Mouse (Mus musculus) hindbrain, embryonic 12.5 days (tissue): ENCODE measurements around the gene Tyrobp. TPM values are rescaled to one million over a fixed set of nuclear protein-coding genes. Genes with fewer than 3 reads are reported as not detected.

Experiments used
- ATAC-seq: fragments of 200-750 bp; cut with Nextera tagmentation; 2 replicates; pipeline ENCODE4 v1.8.0; 2017; ENCODE audit warnings: moderate TSS enrichment; ENCODE audit not compliant: low FRiP score
- H3K27ac ChIP-seq: fragments of 300-500 bp; sonication (generic); 2 replicates; pipeline ENCODE4 v1.5.1; 2016; ENCODE audit warnings: mild to moderate bottlenecking
- H3K27me3 ChIP-seq: fragments of 300-500 bp; sonication (generic); 2 replicates; pipeline ENCODE4 v1.6.1; 2016; ENCODE audit warnings: mild to moderate bottlenecking
- H3K36me3 ChIP-seq: fragments of 300-500 bp; sonication (generic); 2 replicates; pipeline ENCODE4 v1.6.1; 2016; ENCODE audit warnings: mild to moderate bottlenecking
- H3K4me1 ChIP-seq: fragments of 300-500 bp; sonication (generic); 2 replicates; pipeline ENCODE4 v1.6.1; 2016
- H3K4me2 ChIP-seq: fragments of 300-500 bp; sonication (generic); replicated peaks from 2 replicates; pipeline ENCODE4 v1.6.1; 2016; ENCODE audit warnings: mild to moderate bottlenecking
- H3K4me3 ChIP-seq: fragments of 300-500 bp; sonication (generic); 2 replicates; pipeline ENCODE4 v1.5.1; 2016; ENCODE audit warnings: mild to moderate bottlenecking
- H3K9ac ChIP-seq: fragments of 300-500 bp; sonication (generic); 2 replicates; pipeline ENCODE4 v1.6.1; 2016; ENCODE audit warnings: mild to moderate bottlenecking, moderate library complexity
- H3K9me3 ChIP-seq: fragments of 300-500 bp; sonication (generic); replicated peaks from 2 replicates; pipeline ENCODE4 v1.6.1; 2016; ENCODE audit warnings: mild to moderate bottlenecking
- WGBS: fragments of 180-500 bp; shearing (Covaris S2); methylation state at CpG from one replicate; pipeline ENCODE4 v1.1.7; 2016; 5-methylcytosine and 5-hydroxymethylcytosine counted together
- polyA plus RNA-seq: library from polyadenylated mRNA; unstranded; fragments of >200 nt; fragmentation: Nextera tagmentation; extraction: Ambion mirVana; gene quantifications from 2 replicates; pipeline ENCODE4 v1.2.1, GENCODE M21; 2016

The Tyrobp gene
- polyA plus RNA-seq, 1 experiment from 2014 or later: 17.7 TPM

DNA sequence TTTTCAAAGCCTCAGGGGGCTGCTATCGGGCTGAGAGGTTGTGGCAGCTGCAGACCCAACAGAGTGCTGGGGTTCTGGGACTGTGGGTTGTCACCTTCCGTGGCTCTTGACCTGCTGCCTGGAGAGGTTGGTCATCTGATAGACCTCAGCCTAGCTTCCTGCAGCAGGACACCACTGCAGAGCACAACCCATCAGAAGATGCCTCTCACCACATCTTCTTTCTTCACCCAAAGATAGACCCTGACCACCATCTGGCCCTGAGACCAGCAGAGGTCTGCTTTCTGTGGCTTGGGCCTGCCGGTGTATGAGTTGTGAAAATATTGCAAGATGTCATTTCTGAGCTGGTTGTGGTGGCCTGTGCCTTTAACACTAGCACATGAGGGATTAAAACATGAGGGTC lies 2.5 kb upstream of the Tyrobp start:
- Histone ChIP-seq H3K9me3 (no peaks in the 10 kb centered on the region), H3K36me3 (no peaks in the 10 kb centered on the region), H3K27ac (no peak overlapping the region), H3K4me2 (no peak overlapping the region), H3K4me3 (no peak overlapping the region), H3K9ac (no peak overlapping the region), H3K27me3 (peaks cover 6% of the 10 kb centered on the region; the same call in 1 of the 2 replicates), H3K4me1 (no peaks in the 10 kb centered on the region)
- 70% methylated on average over 3 of the region's 3 CpGs for WGBS
- no peak for ATAC-seq

DNA sequence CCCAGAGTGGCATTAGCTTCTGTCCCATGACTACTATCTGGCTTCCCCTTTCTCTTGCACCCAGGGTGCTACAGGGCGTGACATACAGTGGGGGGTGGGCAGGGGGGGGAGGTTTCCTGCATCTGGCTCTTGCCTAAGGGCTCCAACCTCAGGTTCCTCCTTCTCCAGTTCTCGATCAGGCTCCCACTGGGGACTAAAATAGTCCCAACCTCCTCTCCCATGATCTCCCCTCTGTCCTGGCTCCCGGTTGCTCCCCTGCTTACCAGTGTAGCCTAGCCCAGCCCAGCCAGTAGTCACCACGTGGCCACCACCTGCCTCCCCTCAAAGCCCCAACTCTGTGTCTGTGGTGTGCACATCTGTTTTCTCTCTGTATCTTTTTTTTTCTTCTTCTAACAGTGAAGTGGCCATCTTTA lies 819 bp upstream of the Tyrobp start:
- Histone ChIP-seq H3K27ac (no peak overlapping the region), H3K9ac (no peak overlapping the region), H3K4me1 (no peaks in the 10 kb centered on the region), H3K36me3 (no peaks in the 10 kb centered on the region), H3K4me2 (no peak overlapping the region), H3K9me3 (no peaks in the 10 kb centered on the region), H3K4me3 (no peak overlapping the region), H3K27me3 (peaks cover 6% of the 10 kb centered on the region; the same call in 1 of the 2 replicates)
- no peak for ATAC-seq
- WGBS: 66% methylated on average over 4 of the region's 4 CpGs

DNA sequence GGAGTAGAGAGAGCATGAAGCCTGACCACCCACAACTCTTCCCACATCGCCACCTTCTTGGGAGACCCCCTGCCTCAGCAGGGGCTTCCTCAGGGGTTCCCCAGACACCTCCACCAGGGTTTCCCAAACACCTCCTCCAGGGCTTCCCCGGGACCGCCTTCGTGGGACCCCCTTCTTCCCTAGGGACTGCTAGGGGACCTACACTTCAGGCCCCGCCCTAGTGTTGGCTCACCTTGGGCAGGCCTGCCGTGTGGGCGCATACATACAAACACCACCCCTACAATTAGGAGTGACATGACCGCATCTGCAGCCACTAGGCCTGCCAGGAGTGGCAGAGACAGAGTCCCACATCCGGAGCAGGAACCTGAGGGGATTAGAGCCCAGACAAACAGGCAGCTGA lies 4.3 kb downstream of the Tyrobp start:
- H3K27me3 ChIP-seq: peaks cover 10% of the 10 kb centered on the region
- 81% methylated on average over 9 of the region's 9 CpGs for WGBS
- H3K4me3 ChIP-seq: no peak overlapping the region
- peaks cover 11% of the 10 kb centered on the region for H3K4me1 ChIP-seq
- no peak overlapping the region for H3K9ac ChIP-seq
- no peak overlapping the region for H3K4me2 ChIP-seq
- ATAC-seq: no peak
- no peak overlapping the region for H3K27ac ChIP-seq
- no peaks in the 10 kb centered on the region for H3K9me3 ChIP-seq
- H3K36me3 ChIP-seq: no peaks in the 10 kb centered on the region

DNA sequence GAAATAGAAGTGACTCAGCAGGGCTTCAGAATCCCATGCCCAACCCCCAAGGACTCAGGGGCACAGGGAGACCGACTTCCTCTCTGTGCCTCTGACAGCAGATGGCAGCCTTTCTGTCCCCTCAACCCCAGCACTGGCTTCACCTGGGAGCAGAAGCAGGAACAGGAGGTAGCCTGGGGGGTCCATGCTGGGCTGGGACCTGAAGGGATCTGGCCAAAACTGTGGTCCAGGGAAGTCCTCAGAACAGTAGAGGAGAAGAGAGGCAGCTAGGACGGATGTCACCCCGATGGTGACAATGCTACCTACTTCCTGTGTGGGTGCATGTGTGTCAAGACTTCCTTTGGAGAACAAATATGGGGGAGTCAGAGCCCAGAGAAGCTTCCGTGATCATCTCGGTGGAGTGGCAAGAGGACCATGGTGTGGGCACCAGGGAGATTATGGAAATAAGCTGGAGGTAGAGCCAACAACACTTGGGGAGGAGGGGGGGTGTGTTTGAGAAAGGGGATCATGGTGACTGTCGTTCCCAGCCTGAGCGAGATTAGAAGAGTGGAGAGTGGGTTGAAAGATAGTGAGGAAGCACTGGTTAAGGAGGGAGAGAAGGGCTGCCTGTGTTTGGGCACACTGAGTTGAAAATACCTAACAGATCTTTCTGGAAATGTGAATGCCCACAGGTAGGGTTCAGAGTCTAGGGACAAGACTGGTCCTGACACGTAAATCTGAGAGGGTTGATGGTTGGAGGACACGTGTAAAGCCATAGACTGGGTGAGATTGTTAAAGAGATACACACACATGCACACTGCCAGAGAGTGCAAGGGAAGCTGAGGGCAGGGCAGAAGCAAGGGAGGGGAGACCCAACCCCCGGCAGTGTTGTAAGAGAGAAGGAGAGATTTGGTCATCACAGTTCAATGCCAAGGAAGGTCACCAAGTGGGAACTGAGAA lies 6.3 kb downstream of the Tyrobp start, which contains the start of gene Hcst:
TSS of gene Hcst (minus strand) at position 294 of the 939 bp plus-strand sequence.
- Histone ChIP-seq H3K27ac (no peak within 1 kb of the TSS), H3K9me3 (no peaks in the 10 kb centered on the region), H3K4me2 (no peak within 1 kb of the TSS), H3K9ac (no peak within 1 kb of the TSS), H3K4me3 (no peak within 1 kb of the TSS), H3K36me3 (no peaks in the 10 kb centered on the region), H3K27me3 (peaks cover 10% of the 10 kb centered on the region), H3K4me1 (peaks cover 17% of the 10 kb centered on the region)
- 72% methylated on average over 10 of the region's 10 CpGs for WGBS
- no peak for ATAC-seq

DNA sequence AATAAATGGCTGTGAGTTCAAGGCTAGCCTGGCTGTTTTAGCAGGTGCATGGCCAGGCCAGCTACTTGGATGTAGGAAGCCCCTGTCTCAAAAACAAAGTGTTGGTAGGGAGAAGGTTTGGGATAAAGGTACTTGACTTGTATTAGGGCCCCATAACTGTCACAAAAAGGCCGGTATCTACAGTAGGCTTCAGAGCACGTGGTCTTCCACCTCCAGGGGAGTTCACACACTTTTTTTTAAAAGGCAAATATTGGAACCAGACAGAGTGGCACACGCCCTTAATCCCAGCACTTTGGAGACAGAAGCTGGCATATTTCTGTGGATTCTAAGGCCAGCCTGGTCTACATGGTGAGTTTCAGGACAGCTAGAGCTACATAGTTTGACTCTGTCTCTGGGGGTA lies 7.1 kb downstream of the Tyrobp start:
- Histone ChIP-seq H3K27me3 (peaks cover 10% of the 10 kb centered on the region), H3K4me3 (no peak overlapping the region), H3K9me3 (no peaks in the 10 kb centered on the region), H3K4me2 (no peak overlapping the region), H3K27ac (no peak overlapping the region), H3K36me3 (no peaks in the 10 kb centered on the region; the same call in 1 of the 2 replicates), H3K9ac (no peak overlapping the region), H3K4me1 (peaks cover 17% of the 10 kb centered on the region)
- 88% methylated on average over 3 of the region's 3 CpGs for WGBS
- no peak for ATAC-seq

DNA sequence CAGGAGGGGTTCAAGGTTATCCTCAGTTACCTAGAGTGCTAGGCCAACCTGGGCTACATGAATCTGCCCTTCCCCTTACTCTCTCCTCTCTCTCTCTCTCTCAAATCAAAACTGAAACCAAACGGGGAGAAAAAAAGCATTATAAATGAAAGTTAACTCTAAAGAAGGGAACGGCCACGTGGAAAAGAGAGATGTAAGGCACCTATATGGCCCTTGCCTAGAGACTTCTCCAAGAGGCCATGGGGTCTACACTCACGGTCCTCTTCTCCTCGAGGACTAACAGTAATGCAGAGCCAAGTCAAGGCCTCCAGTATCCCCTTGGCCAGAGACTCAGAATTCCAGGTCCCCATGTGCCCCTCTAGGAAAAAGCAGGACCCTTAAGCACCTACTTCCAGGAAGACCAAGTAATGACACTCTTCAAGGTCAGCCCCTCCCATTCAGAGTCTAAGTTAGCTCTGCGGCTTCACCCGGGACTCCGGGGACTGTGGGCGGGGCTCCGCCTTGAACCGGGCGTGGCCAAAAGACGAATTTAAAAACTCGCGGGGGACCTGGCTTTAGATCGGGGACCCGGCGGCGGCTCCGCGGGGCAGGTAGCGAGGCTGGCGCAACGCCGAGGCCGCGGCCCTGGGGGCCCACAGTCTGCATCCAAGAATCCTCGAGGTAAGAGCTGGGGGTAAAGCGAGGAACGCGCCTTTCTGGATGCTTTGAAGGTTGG lies 7.8 kb downstream of the Tyrobp start, which contains the start of gene Nfkbid:
TSS of gene Nfkbid (plus strand) at position 558 of the 715 bp plus-strand sequence.
- peak within 1 kb of the TSS; percentile 95 for H3K4me2 ChIP-seq
- no peaks in the 10 kb centered on the region; the same call in 1 of the 2 replicates for H3K36me3 ChIP-seq
- H3K9ac ChIP-seq: peak within 1 kb of the TSS; percentile 63
- H3K9me3 ChIP-seq: no peaks in the 10 kb centered on the region
- 0 out of 2 replicates have a peak, but pooled peaks have one; percentile 15 for ATAC-seq
- H3K4me3 ChIP-seq: peak within 1 kb of the TSS; percentile 54
- H3K4me1 ChIP-seq: peaks cover 17% of the 10 kb centered on the region
- WGBS: 9% methylated on average over 31 of the region's 31 CpGs
- H3K27me3 ChIP-seq: peaks cover 10% of the 10 kb centered on the region
- no peak within 1 kb of the TSS; the same call in 1 of the 2 replicates for H3K27ac ChIP-seq

DNA sequence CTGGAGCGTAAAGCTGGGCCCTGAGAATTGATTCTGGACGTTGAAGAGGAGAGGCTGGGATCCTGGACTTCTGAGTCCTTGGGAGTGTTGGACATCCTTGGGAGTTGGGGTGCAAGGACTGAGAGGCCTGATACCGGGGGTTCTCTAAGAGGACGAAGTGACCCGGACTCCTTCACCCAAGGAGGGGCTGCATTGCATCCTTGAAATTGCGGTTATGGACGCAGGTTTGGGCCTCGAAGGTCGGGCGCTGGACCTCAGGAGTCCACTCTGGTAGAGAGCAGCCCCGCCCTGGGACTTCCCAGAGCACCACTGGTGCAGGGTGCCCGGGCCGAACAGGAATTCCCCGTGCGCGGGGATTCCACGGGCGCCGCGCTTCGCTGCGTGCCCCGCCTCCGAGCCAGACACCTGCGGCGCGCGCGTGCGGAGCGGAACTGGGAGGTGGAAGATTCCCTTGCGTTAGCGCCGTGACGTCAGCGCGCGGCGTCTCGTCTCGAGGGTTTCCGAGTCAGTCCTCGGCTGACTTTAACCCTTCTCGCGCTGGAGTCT lies 8.4 kb downstream of the Tyrobp start:
- Histone ChIP-seq H3K4me3 (peak overlapping the region; percentile 54), H3K27me3 (peaks cover 10% of the 10 kb centered on the region), H3K9me3 (no peaks in the 10 kb centered on the region), H3K4me2 (peak overlapping the region; percentile 95), H3K36me3 (peaks cover 4% of the 10 kb centered on the region; the same call in 1 of the 2 replicates), H3K9ac (peak overlapping the region; percentile 63), H3K27ac (no peak overlapping the region; the same call in 1 of the 2 replicates), H3K4me1 (peaks cover 17% of the 10 kb centered on the region)
- under 1% methylated on average over 45 of the region's 45 CpGs for WGBS
- ATAC-seq: peak; percentile 82

DNA sequence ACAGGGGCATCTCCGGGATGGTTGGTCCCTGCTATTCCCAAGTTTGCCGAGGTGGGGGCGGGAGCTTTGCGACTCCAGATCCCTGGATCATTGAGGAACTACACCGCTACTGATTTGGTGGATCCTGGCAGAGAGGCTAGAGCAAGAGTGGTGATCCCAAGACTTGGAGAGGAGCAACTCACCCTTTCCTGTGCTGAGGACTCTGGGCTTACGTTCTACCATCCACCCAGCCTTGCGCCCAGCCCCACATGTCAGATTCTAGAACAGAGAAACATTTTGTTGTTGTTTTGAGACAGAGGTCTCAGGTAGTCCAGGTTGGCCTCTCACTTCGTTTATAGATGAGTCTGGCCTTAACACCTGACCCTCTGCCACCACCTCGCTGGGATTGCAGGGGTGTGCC lies 9.0 kb downstream of the Tyrobp start:
- Histone ChIP-seq H3K4me3 (peak overlapping the region; percentile 54), H3K9ac (peak overlapping the region; percentile 63), H3K4me2 (peak overlapping the region; percentile 95), H3K27me3 (peaks cover 10% of the 10 kb centered on the region), H3K36me3 (peaks cover 8% of the 10 kb centered on the region; the same call in 1 of the 2 replicates), H3K4me1 (peaks cover 17% of the 10 kb centered on the region), H3K27ac (no peak overlapping the region), H3K9me3 (no peaks in the 10 kb centered on the region)
- peak; percentile 47; the same call in 1 of the 2 replicates for ATAC-seq
- 19% methylated on average over 9 of the region's 9 CpGs for WGBS

DNA sequence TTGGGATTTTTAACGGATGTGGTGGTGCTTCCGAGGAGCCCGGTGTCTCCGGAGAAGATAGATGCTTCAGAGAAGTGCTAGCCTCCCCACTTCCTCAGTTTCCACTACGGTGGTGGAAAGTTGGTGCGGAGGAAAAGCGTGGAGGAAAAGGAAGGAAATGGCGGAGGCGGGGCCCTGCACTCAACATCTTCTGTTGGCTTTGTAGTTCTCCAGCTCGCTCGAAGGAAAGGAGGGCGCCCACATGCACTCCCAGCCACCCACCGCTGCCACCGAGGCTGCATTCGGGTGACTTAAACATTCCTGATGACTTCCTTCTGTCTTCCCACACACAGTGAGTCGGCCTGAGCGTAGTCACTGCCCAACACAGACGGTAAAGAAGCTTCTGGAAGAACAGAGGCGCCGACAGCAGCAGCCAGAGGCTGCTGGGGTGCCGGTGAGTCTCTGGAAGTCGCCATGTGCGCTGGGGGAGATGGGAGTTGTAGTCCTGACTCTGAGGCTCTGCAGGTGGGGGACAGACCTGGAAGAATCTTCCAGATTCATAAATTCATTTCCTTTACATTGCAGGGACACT lies 9.6 kb downstream of the Tyrobp start:
- Histone ChIP-seq H3K9ac (peak overlapping the region; percentile 63), H3K4me3 (peak overlapping the region; percentile 54), H3K4me1 (peaks cover 17% of the 10 kb centered on the region), H3K36me3 (peaks cover 8% of the 10 kb centered on the region; the same call in 1 of the 2 replicates), H3K27ac (no peak overlapping the region), H3K9me3 (no peaks in the 10 kb centered on the region), H3K4me2 (peak overlapping the region; percentile 95), H3K27me3 (peaks cover 10% of the 10 kb centered on the region)
- no peak for ATAC-seq
- WGBS: 54% methylated on average over 23 of the region's 23 CpGs

DNA sequence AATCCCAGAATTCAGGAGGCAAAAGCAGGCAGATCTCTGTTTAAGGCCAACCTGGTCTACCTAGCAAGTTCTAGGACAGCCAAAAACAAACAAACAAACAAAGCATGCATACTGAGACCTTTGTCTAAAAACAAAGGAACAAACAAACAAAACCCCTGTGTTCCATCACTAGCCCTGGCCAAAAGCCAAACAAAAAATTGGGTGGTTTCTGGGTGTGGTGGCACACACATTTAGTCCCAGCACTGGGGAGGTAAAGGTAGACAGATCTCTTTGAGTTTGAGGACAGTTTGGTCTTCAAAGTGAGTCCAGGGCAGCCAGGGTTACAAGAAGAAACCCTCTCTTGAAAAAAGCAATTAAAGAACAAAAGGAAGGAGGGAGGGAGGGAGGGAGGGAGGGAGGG lies 15.8 kb downstream of the Tyrobp start:
- Histone ChIP-seq H3K4me1 (no peaks in the 10 kb centered on the region), H3K9ac (no peak overlapping the region), H3K27ac (no peak overlapping the region), H3K36me3 (peaks cover 8% of the 10 kb centered on the region; the same call in 1 of the 2 replicates), H3K4me3 (no peak overlapping the region), H3K4me2 (no peak overlapping the region), H3K9me3 (no peaks in the 10 kb centered on the region), H3K27me3 (no peaks in the 10 kb centered on the region)
- no peak for ATAC-seq

DNA sequence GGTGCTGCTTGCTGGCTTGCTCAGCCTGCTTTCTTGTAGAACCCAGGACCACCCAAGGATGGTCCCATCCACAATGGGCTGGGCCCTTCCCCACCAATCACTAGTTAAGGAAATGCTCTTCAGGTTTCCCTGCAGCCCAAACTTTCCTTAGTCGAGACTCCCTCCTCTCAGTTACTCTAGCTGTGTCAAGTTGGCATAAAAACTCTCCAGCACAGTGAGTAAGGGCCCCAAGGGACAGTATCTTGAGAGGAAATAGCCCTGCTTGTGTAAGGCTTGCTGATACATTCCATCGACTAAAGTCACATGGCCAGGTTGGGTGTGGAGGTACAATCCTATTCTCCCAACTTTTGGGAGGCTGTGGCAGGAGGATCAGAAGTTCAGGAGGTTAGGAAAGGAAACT lies 16.6 kb downstream of the Tyrobp start:
- ATAC-seq: no peak
- peaks cover 5% of the 10 kb centered on the region; the same call in 1 of the 2 replicates for H3K27me3 ChIP-seq
- WGBS: 62% methylated on average over 2 of the region's 2 CpGs
- H3K36me3 ChIP-seq: peaks cover 15% of the 10 kb centered on the region
- no peaks in the 10 kb centered on the region for H3K4me1 ChIP-seq
- no peaks in the 10 kb centered on the region for H3K9me3 ChIP-seq
- H3K9ac ChIP-seq: no peak overlapping the region
- H3K4me2 ChIP-seq: no peak overlapping the region
- no peak overlapping the region for H3K4me3 ChIP-seq
- H3K27ac ChIP-seq: no peak overlapping the region
